Mouse (Mus musculus) heart, embryonic 16.5 days (tissue): Measurements from ENCODE around the gene Kcnq1. TPM values are rescaled to one million over a fixed set of nuclear protein-coding genes. Genes with fewer than 3 reads are reported as not detected.
A peak's percentile ranks its signal among the peaks of the same experiment; 100 is the strongest.

Experiments used
- ATAC-seq: fragments of 200-750 bp; cut with Nextera tagmentation; replicated peaks from 2 replicates; pipeline ENCODE4 v1.8.0; 2017; ENCODE audit warnings: moderate number of reproducible peaks; ENCODE audit not compliant: insufficient read depth, low FRiP score; ENCODE audit errors: extremely low read depth
- H3K27ac ChIP-seq: fragments of 300-500 bp; sonication (generic); 2 replicates; pipeline ENCODE4 v1.5.1; 2014; ENCODE audit warnings: mild to moderate bottlenecking, low read length, control low read depth, moderate library complexity
- H3K27me3 ChIP-seq: fragments of 300-500 bp; sonication (generic); 2 replicates; pipeline ENCODE4 v1.6.1; 2014; ENCODE audit warnings: low read length, mixed read lengths; ENCODE audit not compliant: control insufficient read depth, insufficient read depth
- H3K36me3 ChIP-seq: fragments of 300-500 bp; sonication (generic); 2 replicates; pipeline ENCODE4 v1.6.1; 2014; ENCODE audit not compliant: control insufficient read depth, insufficient read depth
- H3K4me1 ChIP-seq: fragments of 300-500 bp; sonication (generic); 2 replicates; pipeline ENCODE4 v1.6.1; 2014; ENCODE audit warnings: low read length, mixed read lengths; ENCODE audit not compliant: control insufficient read depth, insufficient read depth
- H3K4me2 ChIP-seq: fragments of 300-500 bp; sonication (generic); 2 replicates; pipeline ENCODE4 v1.6.1; 2014; ENCODE audit warnings: low read depth, mild to moderate bottlenecking, control low read depth, low read length
- H3K4me3 ChIP-seq: fragments of 300-500 bp; sonication (generic); 2 replicates; pipeline ENCODE4 v1.5.1; 2014; ENCODE audit warnings: mild to moderate bottlenecking, control low read depth, low read length
- H3K9ac ChIP-seq: fragments of 300-500 bp; sonication (generic); 2 replicates; pipeline ENCODE4 v1.6.1; 2014; ENCODE audit warnings: low read length, control low read depth
- H3K9me3 ChIP-seq: fragments of 300-500 bp; sonication (generic); replicated peaks from 2 replicates; pipeline ENCODE4 v1.6.1; 2016; ENCODE audit warnings: low read length; ENCODE audit not compliant: control insufficient read depth
- WGBS: fragments of 180-500 bp; shearing (Covaris S2); extraction: QIAGEN DNeasy Blood & Tissue Kit; methylation state at CpG from one replicate; pipeline ENCODE4 v1.1.7; 2014; 5-methylcytosine and 5-hydroxymethylcytosine counted together
- polyA plus RNA-seq: library from polyadenylated mRNA; unstranded; fragments of >200 nt; fragmentation: Nextera tagmentation; extraction: Ambion mirVana; gene quantifications from 2 replicates; pipeline ENCODE4 v1.2.1, GENCODE M21; 2015

Gene Kcnq1
- polyA plus RNA-seq, 1 experiment from 2014 or later = 34.9 TPM

- H3K27me3 ChIP-seq = no peaks in the 10 kb centered on the region
- ATAC-seq = no peak
- H3K4me1 ChIP-seq = peaks cover 45% of the 10 kb centered on the region
- H3K9ac ChIP-seq = no peak overlapping the region
- H3K9me3 ChIP-seq = peaks cover 3% of the 10 kb centered on the region; the same call in 1 of the 2 replicates
- no peak overlapping the region for H3K27ac ChIP-seq
- 0 out of 2 replicates have a peak, but pooled peaks cover 3% of the 10 kb centered on the region for H3K36me3 ChIP-seq
- no peak overlapping the region for H3K4me3 ChIP-seq
- H3K4me2 ChIP-seq = no peak overlapping the region
These were observed 8.6 kb downstream of the Kcnq1 start for GRCm38 (mm10) chr7:143114773-143115172.

- 82% methylated on average over 5 of the region's 5 CpGs for WGBS
- H3K4me2 ChIP-seq = no peak overlapping the region
- H3K27ac ChIP-seq = no peak overlapping the region
- no peak overlapping the region for H3K9ac ChIP-seq
- H3K4me1 ChIP-seq = peaks cover 47% of the 10 kb centered on the region
- H3K4me3 ChIP-seq = no peak overlapping the region
- no peak for ATAC-seq
- H3K36me3 ChIP-seq = 0 out of 2 replicates have a peak, but pooled peaks cover 3% of the 10 kb centered on the region
- H3K9me3 ChIP-seq = peaks cover 3% of the 10 kb centered on the region; the same call in 1 of the 2 replicates
- H3K27me3 ChIP-seq = no peaks in the 10 kb centered on the region
These were observed 10.4 kb downstream of the Kcnq1 start for GRCm38 (mm10) chr7:143116521-143116920.

- Histone ChIP-seq H3K27me3 (no peaks in the 10 kb centered on the region), H3K4me2 (no peak overlapping the region), H3K4me3 (no peak overlapping the region), H3K36me3 (0 out of 2 replicates have a peak, but pooled peaks cover 3% of the 10 kb centered on the region), H3K9me3 (peaks cover 3% of the 10 kb centered on the region; the same call in 1 of the 2 replicates), H3K9ac (no peak overlapping the region), H3K27ac (peak overlapping the region; percentile 96), H3K4me1 (peaks cover 61% of the 10 kb centered on the region)
- ATAC-seq = no peak
- 19% methylated on average over 1 of the region's 1 CpGs for WGBS
These were observed 13.2 kb downstream of the Kcnq1 start for GRCm38 (mm10) chr7:143119407-143119806.

- ATAC-seq = no peak
These were observed 13.7 kb downstream of the Kcnq1 start for GRCm38 (mm10) chr7:143119826-143120225.

GRCm38 (mm10) chr7:143122191-143122590 is 16.0 kb downstream of the Kcnq1 start:
- peak overlapping the region; percentile 67 for H3K9ac ChIP-seq

More at GRCm38 (mm10) chr7:143119826-143120225, 13.7 kb downstream of the Kcnq1 start:
- H3K36me3 ChIP-seq = 0 out of 2 replicates have a peak, but pooled peaks cover 2% of the 10 kb centered on the region
- no peak overlapping the region for H3K9ac ChIP-seq
- 60% methylated on average over 3 of the region's 3 CpGs for WGBS
- H3K4me1 ChIP-seq = peaks cover 66% of the 10 kb centered on the region
- no peaks in the 10 kb centered on the region for H3K27me3 ChIP-seq
- H3K4me3 ChIP-seq = no peak overlapping the region
- H3K4me2 ChIP-seq = no peak overlapping the region
- H3K27ac ChIP-seq = peak overlapping the region; percentile 96
- H3K9me3 ChIP-seq = peaks cover 1% of the 10 kb centered on the region; the same call in 1 of the 2 replicates

GRCm38 (mm10) chr7:143123876-143124669 is 17.9 kb downstream of the Kcnq1 start:
- WGBS = 15% methylated on average over 6 of the region's 6 CpGs
- Histone ChIP-seq H3K9me3 (no peaks in the 10 kb centered on the region), H3K27ac (peak overlapping the region; percentile 97), H3K4me1 (peaks cover 61% of the 10 kb centered on the region), H3K4me2 (peak overlapping the region; percentile 40), H3K36me3 (0 out of 2 replicates have a peak, but pooled peaks cover 3% of the 10 kb centered on the region), H3K4me3 (peak overlapping the region; percentile 9), H3K27me3 (no peaks in the 10 kb centered on the region), H3K9ac (peak overlapping the region; percentile 62)
- peak; percentile 79 for ATAC-seq

More at GRCm38 (mm10) chr7:143122191-143122590, 16.0 kb downstream of the Kcnq1 start:
- H3K4me1 ChIP-seq = peaks cover 73% of the 10 kb centered on the region
- H3K9me3 ChIP-seq = no peaks in the 10 kb centered on the region
- H3K36me3 ChIP-seq = 0 out of 2 replicates have a peak, but pooled peaks cover 3% of the 10 kb centered on the region
- peak overlapping the region; percentile 96 for H3K27ac ChIP-seq
- no peak overlapping the region for H3K4me3 ChIP-seq
- ATAC-seq = peak; percentile 88
- peak overlapping the region; percentile 14; the same call in 1 of the 2 replicates for H3K4me2 ChIP-seq
- WGBS = 27% methylated on average over 5 of the region's 5 CpGs
- no peaks in the 10 kb centered on the region for H3K27me3 ChIP-seq

- Histone ChIP-seq H3K4me2 (peak overlapping the region; percentile 40), H3K27ac (peak overlapping the region; percentile 97), H3K36me3 (peaks cover 6% of the 10 kb centered on the region; the same call in 1 of the 2 replicates), H3K27me3 (no peaks in the 10 kb centered on the region), H3K4me3 (peak overlapping the region; percentile 9), H3K4me1 (peaks cover 53% of the 10 kb centered on the region), H3K9me3 (no peaks in the 10 kb centered on the region), H3K9ac (peak overlapping the region; percentile 62)
- ATAC-seq = no peak
- 55% methylated on average over 3 of the region's 3 CpGs for WGBS
These were observed 18.7 kb downstream of the Kcnq1 start for GRCm38 (mm10) chr7:143124902-143125301.

- WGBS = 82% methylated on average over 5 of the region's 5 CpGs
- Histone ChIP-seq H3K4me3 (no peak overlapping the region), H3K27me3 (no peaks in the 10 kb centered on the region), H3K36me3 (peaks cover 3% of the 10 kb centered on the region; the same call in 1 of the 2 replicates), H3K9me3 (no peaks in the 10 kb centered on the region), H3K27ac (no peak overlapping the region), H3K4me2 (no peak overlapping the region), H3K9ac (no peak overlapping the region), H3K4me1 (peaks cover 32% of the 10 kb centered on the region)
- ATAC-seq = no peak
These were observed 26.7 kb downstream of the Kcnq1 start for GRCm38 (mm10) chr7:143132815-143133214.

GRCm38 (mm10) chr7:143136125-143136524 is 30.0 kb downstream of the Kcnq1 start:
- no peak overlapping the region for H3K4me3 ChIP-seq
- peaks cover 52% of the 10 kb centered on the region for H3K4me1 ChIP-seq
- H3K36me3 ChIP-seq = no peaks in the 10 kb centered on the region
- ATAC-seq = no peak
- H3K4me2 ChIP-seq = no peak overlapping the region
- no peaks in the 10 kb centered on the region for H3K27me3 ChIP-seq
- peak overlapping the region; percentile 28; the same call in 1 of the 2 replicates for H3K27ac ChIP-seq
- 60% methylated on average over 2 of the region's 2 CpGs for WGBS
- H3K9ac ChIP-seq = no peak overlapping the region
- no peaks in the 10 kb centered on the region for H3K9me3 ChIP-seq
